Mouse (Mus musculus) midbrain, embryonic 11.5 days (tissue): Measurements from ENCODE around the gene Ncbp3. TPM values are rescaled to one million over a fixed set of nuclear protein-coding genes. Genes with fewer than 3 reads are reported as not detected.

Experiments
- ATAC-seq: fragments of 200-750 bp; cut with Nextera tagmentation; 2 replicates; pipeline ENCODE4 v1.8.0; 2017; ENCODE audit warnings: moderate TSS enrichment, moderate library complexity; ENCODE audit not compliant: low FRiP score
- DNase-seq: peaks from one replicate; pipeline ENCODE4 v3.0.0; 2015; ENCODE audit warnings: low spot score; ENCODE audit errors: missing footprints
- H3K27ac ChIP-seq: fragments of 300-500 bp; sonication (generic); 2 replicates; pipeline ENCODE4 v1.5.1; 2014; ENCODE audit warnings: low read depth, low read length
- H3K27me3 ChIP-seq: fragments of 300-500 bp; sonication (generic); 2 replicates; pipeline ENCODE4 v1.6.1; 2014; ENCODE audit warnings: mild to moderate bottlenecking, low read length, moderate library complexity, mixed read lengths; ENCODE audit not compliant: control insufficient read depth, insufficient read depth
- H3K36me3 ChIP-seq: fragments of 300-500 bp; sonication (generic); 2 replicates; pipeline ENCODE4 v1.6.1; 2014; ENCODE audit warnings: mild to moderate bottlenecking, low read length, moderate library complexity, mixed read lengths; ENCODE audit not compliant: control insufficient read depth, insufficient read depth
- H3K4me1 ChIP-seq: fragments of 300-500 bp; sonication (generic); 2 replicates; pipeline ENCODE4 v1.6.1; 2014; ENCODE audit warnings: low read length; ENCODE audit not compliant: control insufficient read depth, insufficient read depth
- H3K4me2 ChIP-seq: fragments of 300-500 bp; sonication (generic); 2 replicates; pipeline ENCODE4 v1.6.1; 2014; ENCODE audit warnings: mild to moderate bottlenecking, moderate library complexity
- H3K4me3 ChIP-seq: fragments of 300-500 bp; sonication (generic); 2 replicates; pipeline ENCODE4 v1.5.1; 2014; ENCODE audit warnings: low read depth, low read length
- H3K9ac ChIP-seq: fragments of 300-500 bp; sonication (generic); 2 replicates; pipeline ENCODE4 v1.6.1; 2014; ENCODE audit warnings: low read length
- H3K9me3 ChIP-seq: fragments of 300-500 bp; sonication (generic); 2 replicates; pipeline ENCODE4 v1.6.1; 2016; ENCODE audit warnings: low read length; ENCODE audit not compliant: control insufficient read depth
- WGBS: fragments of 180-500 bp; shearing (Covaris S2); extraction: QIAGEN DNeasy Blood & Tissue Kit; methylation state at CpG from one replicate; pipeline ENCODE4 v1.1.7; 2014; 5-methylcytosine and 5-hydroxymethylcytosine counted together
- polyA plus RNA-seq: library from polyadenylated mRNA; unstranded; fragments of >200 nt; fragmentation: Nextera tagmentation; extraction: Ambion mirVana; gene quantifications from 2 replicates; pipeline ENCODE4 v1.2.1, GENCODE M21; 2014

The Ncbp3 gene
- polyA plus RNA-seq, 1 experiment from 2014 or later, result 11.0 TPM

DNA sequence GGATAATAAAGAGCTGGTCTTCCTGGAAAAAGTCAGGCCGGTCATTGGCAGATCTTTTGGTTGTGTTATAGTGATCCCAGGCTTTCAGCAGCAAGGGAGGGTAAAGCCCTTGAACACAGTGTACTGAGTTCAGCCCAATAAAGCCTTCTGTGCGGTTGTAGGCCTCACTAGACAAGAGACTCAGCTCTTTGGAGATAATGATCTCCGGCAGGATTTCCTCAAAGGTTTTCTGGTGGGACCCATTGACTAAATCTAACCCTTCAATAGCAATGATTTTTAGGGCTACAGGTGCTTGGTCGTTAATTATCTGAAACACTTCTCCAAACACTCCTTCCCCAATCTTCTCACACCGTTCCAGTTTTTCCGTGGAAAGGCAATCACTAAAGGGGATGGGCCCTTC lies 89.0 kb downstream of the Ncbp3 start:
- Histone ChIP-seq H3K4me2 (peak overlapping the region; percentile 59), H3K36me3 (peaks cover 14% of the 10 kb centered on the region), H3K4me1 (peaks cover 12% of the 10 kb centered on the region), H3K4me3 (peak overlapping the region; percentile 84), H3K9me3 (no peaks in the 10 kb centered on the region), H3K27ac (no peak overlapping the region), H3K27me3 (no peaks in the 10 kb centered on the region), H3K9ac (peak overlapping the region; percentile 85; the same call in 1 of the 2 replicates)
- WGBS, result 91% methylated on average over 6 of the region's 6 CpGs
- DNase-seq (no peak), ATAC-seq (no peak)

DNA sequence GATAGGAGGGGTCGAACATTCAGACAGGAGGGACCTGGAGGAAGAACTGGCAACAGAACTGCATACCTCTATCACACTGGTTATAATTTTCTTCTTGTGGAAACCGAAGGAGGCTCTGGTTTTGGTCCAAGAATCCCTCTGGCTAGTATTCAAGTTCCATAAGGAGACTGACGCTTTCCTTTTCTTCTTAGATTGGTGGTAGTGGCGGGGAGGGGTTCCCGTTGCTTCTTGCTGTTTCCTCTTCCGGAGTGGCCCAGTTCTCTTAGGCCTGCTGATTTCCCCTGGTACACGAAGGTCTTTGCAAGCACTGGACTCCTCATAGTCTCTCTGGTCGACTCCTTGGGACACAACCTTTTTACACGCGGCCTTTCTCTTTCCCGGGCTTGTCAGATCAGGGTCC lies 89.5 kb downstream of the Ncbp3 start:
- DNase-seq (peak; percentile 83), ATAC-seq (no peak)
- H3K4me2 ChIP-seq, result peak overlapping the region; percentile 59
- H3K9me3 ChIP-seq, result no peaks in the 10 kb centered on the region
- 54% methylated on average over 11 of the region's 11 CpGs for WGBS
- peak overlapping the region; percentile 85 for H3K9ac ChIP-seq
- no peaks in the 10 kb centered on the region for H3K27me3 ChIP-seq
- peaks cover 12% of the 10 kb centered on the region for H3K4me1 ChIP-seq
- no peak overlapping the region for H3K27ac ChIP-seq
- peak overlapping the region; percentile 84 for H3K4me3 ChIP-seq
- peaks cover 14% of the 10 kb centered on the region for H3K36me3 ChIP-seq

DNA sequence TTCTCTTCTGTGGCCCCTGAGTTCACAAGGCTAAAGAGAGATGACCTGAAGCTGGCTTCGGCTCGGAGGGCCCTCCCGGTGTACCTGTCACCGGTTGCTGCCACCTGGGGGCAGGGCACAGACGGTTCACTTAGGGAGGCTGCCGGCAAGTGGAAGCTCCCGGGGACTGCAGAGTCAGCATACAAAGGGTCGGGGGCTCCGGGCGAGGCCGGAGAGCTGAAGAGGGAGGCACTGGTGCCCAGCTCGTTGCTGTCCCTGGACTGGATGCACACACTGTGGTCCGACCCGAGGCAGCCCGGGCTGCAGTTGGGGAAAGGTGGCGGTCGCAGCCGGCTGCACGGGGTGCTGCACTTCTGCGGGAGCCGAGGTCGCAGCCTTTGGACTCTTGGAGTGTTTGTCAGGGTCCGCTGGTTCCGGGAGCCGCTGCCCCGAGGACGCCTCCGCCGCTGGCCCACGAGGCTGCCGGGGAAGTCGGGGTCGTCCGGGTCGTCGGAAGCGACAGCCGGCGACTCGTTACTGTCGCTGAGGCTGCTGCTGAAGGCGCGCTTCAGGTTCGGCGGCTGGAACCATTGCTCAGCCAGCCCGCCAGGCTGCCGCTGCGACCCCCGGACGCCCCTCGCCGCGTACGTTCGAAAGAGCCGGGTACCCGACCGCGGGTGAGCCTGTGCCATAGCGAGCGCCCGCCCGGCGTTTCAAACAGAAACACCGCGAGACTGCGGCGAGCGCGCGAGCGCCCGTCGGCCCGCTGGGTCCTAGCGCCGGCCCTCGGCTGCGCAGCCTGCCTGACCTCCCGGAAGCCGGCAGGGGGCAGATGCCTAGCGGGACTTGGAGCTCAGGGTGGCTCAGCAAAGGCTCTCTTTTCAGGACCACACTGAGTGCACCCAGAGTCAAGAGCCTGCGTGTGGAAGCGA lies 90.3 kb downstream of the Ncbp3 start, which contains the start of gene Haspin:
Gene Haspin, minus strand, starts transcription at position 704 of the 911 bp plus-strand sequence.
- H3K27me3 ChIP-seq, result no peaks in the 10 kb centered on the region
- H3K9me3 ChIP-seq, result no peaks in the 10 kb centered on the region
- DNase-seq, result peak; percentile 99
- WGBS, result under 1% methylated on average over 79 of the region's 84 CpGs
- H3K4me2 ChIP-seq, result peak within 1 kb of the TSS; percentile 59
- ATAC-seq, result peak; percentile 95
- H3K4me1 ChIP-seq, result peaks cover 12% of the 10 kb centered on the region
- no peak within 1 kb of the TSS; the same call in 1 of the 2 replicates for H3K27ac ChIP-seq
- H3K4me3 ChIP-seq, result peak within 1 kb of the TSS; percentile 84
- H3K9ac ChIP-seq, result peak within 1 kb of the TSS; percentile 85
- peaks cover 8% of the 10 kb centered on the region for H3K36me3 ChIP-seq

Other genes with a start within 250 kb of the Ncbp3 start
- gene Atp2a3, start 86.6 kb upstream of the Ncbp3 start, polyA plus RNA-seq, result 0.59 and 0.95 TPM in 2 replicates
- gene P2rx1, start 48.7 kb upstream of the Ncbp3 start, polyA plus RNA-seq, result 1.2 and 1.3 TPM in 2 replicates
- gene Camkk1, start 28.8 kb upstream of the Ncbp3 start, polyA plus RNA-seq, result 3.7 and 4.2 TPM in 2 replicates
- gene Itgae, start 42.8 kb downstream of the Ncbp3 start, polyA plus RNA-seq, result 0.21 and 0.27 TPM in 2 replicates
- gene Haspin, start 90.5 kb downstream of the Ncbp3 start, polyA plus RNA-seq, result 16.7 and 18.9 TPM in 2 replicates
- gene P2rx5, start 112.6 kb downstream of the Ncbp3 start, polyA plus RNA-seq, result 0.08 and 0.23 TPM in 2 replicates
- 125 TPM in 2 replicates for gene Emc6, start 129.3 kb downstream of the Ncbp3 start, polyA plus RNA-seq
- gene Tax1bp3, start 129.3 kb downstream of the Ncbp3 start, polyA plus RNA-seq, result 183 and 189 TPM in 2 replicates
- gene Ctns, start 151.3 kb downstream of the Ncbp3 start, polyA plus RNA-seq, result 19.1 and 21.1 TPM in 2 replicates
- gene Shpk, start 151.7 kb downstream of the Ncbp3 start, polyA plus RNA-seq, result 1.1 TPM in 2 replicates
- not detected in 2 replicates for gene Trpv1, start 186.5 kb downstream of the Ncbp3 start, polyA plus RNA-seq
- 0.05 TPM in 1 of 2 replicates, not detected in the other for gene Trpv3, start 219.6 kb downstream of the Ncbp3 start, polyA plus RNA-seq